Mouse (Mus musculus) embryonic facial prominence, embryonic 15.5 days (tissue): ENCODE results near the gene Gng12. TPM values are rescaled to one million over a fixed set of nuclear protein-coding genes. Genes with fewer than 3 reads are reported as not detected.

ENCODE experiments used
- ATAC-seq: fragments of 200-750 bp; cut with Nextera tagmentation; 2 replicates; pipeline ENCODE4 v1.8.0; 2017; ENCODE audit warnings: low read depth, moderate TSS enrichment; ENCODE audit not compliant: insufficient number of reproducible peaks, low FRiP score, low TSS enrichment
- H3K27ac ChIP-seq: fragments of 300-500 bp; sonication (generic); replicated peaks from 2 replicates; pipeline ENCODE4 v1.5.1; 2015; ENCODE audit warnings: mild to moderate bottlenecking, inconsistent platforms
- H3K27me3 ChIP-seq: fragments of 300-500 bp; sonication (generic); 2 replicates; pipeline ENCODE4 v1.6.1; 2015; ENCODE audit warnings: inconsistent platforms
- H3K36me3 ChIP-seq: fragments of 300-500 bp; sonication (generic); 2 replicates; pipeline ENCODE4 v1.6.1; 2015; ENCODE audit warnings: mild to moderate bottlenecking, inconsistent platforms
- H3K4me1 ChIP-seq: fragments of 300-500 bp; sonication (generic); 2 replicates; pipeline ENCODE4 v1.6.1; 2015; ENCODE audit warnings: inconsistent platforms
- H3K4me2 ChIP-seq: fragments of 300-500 bp; sonication (generic); replicated peaks from 2 replicates; pipeline ENCODE4 v1.6.1; 2015; ENCODE audit warnings: mild to moderate bottlenecking, inconsistent platforms
- H3K4me3 ChIP-seq: fragments of 300-500 bp; sonication (generic); replicated peaks from 2 replicates; pipeline ENCODE4 v1.5.1; 2015; ENCODE audit warnings: mild to moderate bottlenecking, inconsistent platforms
- H3K9ac ChIP-seq: fragments of 300-500 bp; sonication (generic); 2 replicates; pipeline ENCODE4 v1.6.1; 2015; ENCODE audit warnings: inconsistent platforms
- H3K9me3 ChIP-seq: fragments of 300-500 bp; sonication (generic); replicated peaks from 2 replicates; pipeline ENCODE4 v1.6.1; 2016; ENCODE audit warnings: inconsistent platforms
- WGBS: fragments of 180-500 bp; shearing (Covaris S2); methylation state at CpG from one replicate; pipeline ENCODE4 v1.1.7; 2015; 5-methylcytosine and 5-hydroxymethylcytosine counted together
- polyA plus RNA-seq: library from polyadenylated mRNA; unstranded; fragments of >200 nt; fragmentation: Nextera tagmentation; extraction: Ambion mirVana; gene quantifications from 2 replicates; pipeline ENCODE4 v1.2.1, GENCODE M21; 2015

The Gng12 gene
- polyA plus RNA-seq, 1 experiment from 2014 or later: 93.6 TPM

- Histone ChIP-seq H3K36me3 (no peaks in the 10 kb centered on the region), H3K4me2 (no peak overlapping the region), H3K9ac (no peak overlapping the region), H3K27me3 (no peaks in the 10 kb centered on the region), H3K4me1 (peaks cover 13% of the 10 kb centered on the region; the same call in 1 of the 2 replicates), H3K27ac (no peak overlapping the region), H3K4me3 (no peak overlapping the region), H3K9me3 (no peaks in the 10 kb centered on the region)
- WGBS: 95% methylated on average over 8 of the region's 8 CpGs
- no peak for ATAC-seq
These were observed 98.8 kb downstream of the Gng12 start for GRCm38 (mm10) chr6:66994981-66995380.

DNA sequence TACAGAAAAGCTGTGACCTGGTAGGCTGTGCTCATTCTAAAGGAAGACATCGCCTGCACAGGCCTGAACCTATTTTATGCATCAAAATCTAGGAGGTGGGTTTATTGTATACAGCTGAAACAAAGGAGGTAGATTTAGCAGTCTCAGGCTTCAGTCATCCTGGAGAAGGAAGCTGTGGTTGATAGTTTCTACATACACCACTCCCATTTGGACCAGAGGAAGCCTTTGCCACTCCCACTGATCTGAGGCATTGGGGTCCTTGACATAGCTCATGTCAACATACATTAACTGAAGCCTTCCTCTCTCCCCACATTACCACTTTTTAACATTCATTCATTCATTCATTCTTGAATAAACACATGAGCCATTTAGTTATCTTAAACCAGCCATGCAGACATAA lies 99.6 kb downstream of the Gng12 start:
- peaks cover 13% of the 10 kb centered on the region; the same call in 1 of the 2 replicates for H3K4me1 ChIP-seq
- H3K9ac ChIP-seq: no peak overlapping the region
- no peaks in the 10 kb centered on the region for H3K9me3 ChIP-seq
- no peak overlapping the region for H3K4me3 ChIP-seq
- H3K27ac ChIP-seq: no peak overlapping the region
- H3K4me2 ChIP-seq: no peak overlapping the region
- no peak for ATAC-seq
- WGBS: 97% methylated on average over 1 of the region's 1 CpGs
- no peaks in the 10 kb centered on the region for H3K27me3 ChIP-seq
- no peaks in the 10 kb centered on the region for H3K36me3 ChIP-seq

DNA sequence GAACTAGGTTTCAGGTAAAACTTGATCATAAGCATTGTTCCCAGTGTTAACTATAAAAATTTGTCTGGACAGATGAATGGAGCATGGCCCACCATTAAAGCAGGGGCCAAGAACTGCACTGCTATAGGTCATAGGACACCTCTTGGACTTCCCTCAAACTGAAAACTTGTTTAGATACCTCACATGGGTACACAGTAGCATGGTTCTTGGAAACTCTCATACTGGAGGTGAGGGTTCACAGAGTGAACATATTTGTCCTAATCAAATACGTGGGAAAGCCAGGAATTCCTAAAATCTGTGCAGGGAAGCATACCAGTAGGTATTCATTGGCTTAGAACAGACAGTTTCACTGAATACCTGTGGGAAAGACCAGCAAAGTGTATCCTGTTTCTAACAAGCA lies 100.1 kb downstream of the Gng12 start:
- 65% methylated on average over 1 of the region's 1 CpGs for WGBS
- no peak for ATAC-seq
- Histone ChIP-seq H3K27me3 (no peaks in the 10 kb centered on the region), H3K4me1 (peaks cover 13% of the 10 kb centered on the region; the same call in 1 of the 2 replicates), H3K36me3 (no peaks in the 10 kb centered on the region), H3K9ac (no peak overlapping the region), H3K27ac (no peak overlapping the region), H3K4me3 (no peak overlapping the region), H3K9me3 (no peaks in the 10 kb centered on the region), H3K4me2 (no peak overlapping the region)

GRCm38 (mm10) chr6:66998645-66999044 lies 102.4 kb downstream of the Gng12 start:
- H3K4me2 ChIP-seq: no peak overlapping the region
- no peak overlapping the region for H3K4me3 ChIP-seq
- ATAC-seq: no peak
- no peaks in the 10 kb centered on the region for H3K27me3 ChIP-seq
- H3K27ac ChIP-seq: no peak overlapping the region
- WGBS: 63% methylated on average over 2 of the region's 2 CpGs
- no peaks in the 10 kb centered on the region for H3K36me3 ChIP-seq
- no peak overlapping the region for H3K9ac ChIP-seq
- H3K4me1 ChIP-seq: 0 out of 2 replicates have a peak, but pooled peaks cover 4% of the 10 kb centered on the region
- H3K9me3 ChIP-seq: no peaks in the 10 kb centered on the region

DNA sequence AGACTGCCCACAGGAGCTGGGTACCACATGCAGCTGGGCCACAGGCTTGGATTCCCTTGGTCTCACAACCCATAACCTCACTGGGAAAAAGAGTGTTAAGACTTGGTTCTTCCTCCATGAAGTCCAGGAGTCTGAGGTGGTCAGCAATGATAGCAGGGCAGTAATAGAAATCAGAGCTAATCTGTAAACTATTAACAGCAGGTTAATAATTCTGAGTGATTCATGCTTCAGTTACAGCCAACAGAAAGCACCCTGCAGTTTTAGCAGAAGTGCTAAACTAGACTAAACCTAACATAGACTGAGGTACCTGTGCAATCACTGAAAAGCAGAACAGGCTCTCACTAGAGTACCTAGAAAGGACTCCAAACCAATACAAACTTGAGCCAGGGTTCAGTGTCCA lies 103.6 kb downstream of the Gng12 start:
- Histone ChIP-seq H3K9ac (no peak overlapping the region), H3K9me3 (no peaks in the 10 kb centered on the region), H3K4me2 (no peak overlapping the region), H3K4me1 (0 out of 2 replicates have a peak, but pooled peaks cover 4% of the 10 kb centered on the region), H3K27ac (no peak overlapping the region), H3K36me3 (no peaks in the 10 kb centered on the region), H3K4me3 (no peak overlapping the region), H3K27me3 (no peaks in the 10 kb centered on the region)
- no peak for ATAC-seq

DNA sequence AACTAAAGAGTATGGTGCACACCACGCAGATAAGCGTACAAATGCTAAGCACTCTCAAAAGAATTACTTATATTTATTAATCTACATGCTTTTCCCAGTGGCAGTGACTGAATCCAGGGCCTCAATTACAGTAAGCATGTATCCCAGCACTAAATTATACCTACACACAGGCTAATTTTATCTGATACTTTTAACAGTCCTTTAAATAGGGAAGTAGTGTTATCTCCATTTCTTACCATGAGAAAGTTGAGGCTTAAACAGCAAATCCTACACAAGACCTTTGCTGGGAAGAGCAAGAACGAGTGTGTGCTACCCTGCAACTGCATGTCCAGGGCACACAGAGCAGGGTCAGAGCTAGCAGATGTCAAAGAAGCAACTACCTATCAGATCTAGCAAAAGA lies 113.7 kb downstream of the Gng12 start:
- Histone ChIP-seq H3K36me3 (no peaks in the 10 kb centered on the region), H3K27me3 (no peaks in the 10 kb centered on the region), H3K9ac (no peak overlapping the region), H3K27ac (no peak overlapping the region), H3K9me3 (no peaks in the 10 kb centered on the region), H3K4me3 (no peak overlapping the region), H3K4me1 (no peaks in the 10 kb centered on the region), H3K4me2 (no peak overlapping the region)
- 93% methylated on average over 3 of the region's 3 CpGs for WGBS
- ATAC-seq: no peak

DNA sequence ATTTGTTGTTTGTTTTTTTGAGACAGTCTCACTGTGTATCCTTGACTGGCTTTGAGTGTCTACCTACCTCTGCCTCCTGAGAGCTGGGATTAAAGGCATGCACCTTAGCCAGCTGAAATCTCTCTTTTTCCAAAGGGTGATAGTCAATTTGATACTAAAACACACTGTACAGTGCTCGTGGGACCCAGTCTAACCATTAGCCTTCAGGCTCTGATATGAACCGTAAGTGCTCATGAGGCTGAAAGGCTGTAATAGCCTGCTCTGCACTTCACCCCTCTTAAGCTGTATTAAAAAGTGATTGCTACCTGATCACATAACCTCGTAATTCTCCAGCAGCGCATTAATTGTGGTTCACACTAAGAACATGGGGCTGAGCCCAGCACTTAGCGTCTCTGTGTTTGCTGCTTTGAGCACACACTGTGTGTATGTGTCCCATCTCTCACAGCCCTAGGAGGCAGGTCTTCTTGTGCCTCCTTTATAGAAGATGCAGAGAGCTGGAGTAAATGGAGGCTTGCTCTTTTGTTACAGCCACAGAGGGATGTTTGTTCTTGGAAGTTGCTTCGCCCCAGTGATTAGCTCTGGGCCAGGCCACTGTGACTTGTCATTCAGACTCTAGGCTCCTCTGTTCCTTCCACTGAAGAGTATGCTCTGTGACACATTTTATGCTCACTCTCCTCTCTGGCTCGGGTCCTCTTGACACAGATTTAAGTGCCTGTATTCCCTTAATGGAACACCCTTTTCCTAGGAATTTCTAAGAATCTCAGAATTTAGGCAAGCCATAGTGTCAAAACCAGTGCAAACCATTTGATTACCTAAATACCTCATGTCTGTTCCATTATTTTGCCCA lies 114.4 kb downstream of the Gng12 start:
- no peak overlapping the region for H3K4me3 ChIP-seq
- 56% methylated on average over 7 of the region's 7 CpGs for WGBS
- no peak for ATAC-seq
- no peaks in the 10 kb centered on the region for H3K9me3 ChIP-seq
- H3K4me1 ChIP-seq: no peaks in the 10 kb centered on the region
- H3K36me3 ChIP-seq: no peaks in the 10 kb centered on the region
- H3K27me3 ChIP-seq: no peaks in the 10 kb centered on the region
- no peak overlapping the region for H3K9ac ChIP-seq
- H3K4me2 ChIP-seq: no peak overlapping the region
- H3K27ac ChIP-seq: no peak overlapping the region

DNA sequence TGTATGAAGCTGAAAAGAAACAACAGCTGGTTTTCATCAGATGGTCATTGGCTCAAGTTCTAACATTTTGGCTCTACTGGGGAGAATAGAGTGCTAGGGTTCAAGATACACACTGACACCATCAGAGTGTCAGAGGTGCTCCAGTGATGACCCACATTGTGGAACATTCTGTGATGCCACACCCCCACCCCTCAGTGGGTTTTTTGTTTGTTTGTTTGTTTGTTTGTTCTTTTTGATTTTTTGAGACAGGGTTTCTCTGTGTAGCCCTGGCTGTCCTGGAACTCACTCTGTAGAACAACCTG lies 115.0 kb downstream of the Gng12 start:
- Histone ChIP-seq H3K4me3 (no peak overlapping the region), H3K9ac (no peak overlapping the region), H3K36me3 (0 out of 2 replicates have a peak, but pooled peaks cover 2% of the 10 kb centered on the region), H3K4me2 (no peak overlapping the region), H3K4me1 (no peaks in the 10 kb centered on the region; the same call in 1 of the 2 replicates), H3K27ac (no peak overlapping the region), H3K27me3 (no peaks in the 10 kb centered on the region), H3K9me3 (no peaks in the 10 kb centered on the region)
- no peak for ATAC-seq

GRCm38 (mm10) chr6:67013293-67013948 lies 117.2 kb downstream of the Gng12 start:
- Histone ChIP-seq H3K9me3 (no peaks in the 10 kb centered on the region), H3K4me2 (no peak overlapping the region), H3K36me3 (0 out of 2 replicates have a peak, but pooled peaks cover 4% of the 10 kb centered on the region), H3K4me1 (peaks cover 2% of the 10 kb centered on the region; the same call in 1 of the 2 replicates), H3K27me3 (no peaks in the 10 kb centered on the region), H3K4me3 (no peak overlapping the region), H3K9ac (no peak overlapping the region), H3K27ac (no peak overlapping the region)
- no peak for ATAC-seq
- 92% methylated on average over 6 of the region's 6 CpGs for WGBS

GRCm38 (mm10) chr6:67013949-67014678 lies 117.9 kb downstream of the Gng12 start:
- Histone ChIP-seq H3K27me3 (no peaks in the 10 kb centered on the region), H3K36me3 (0 out of 2 replicates have a peak, but pooled peaks cover 4% of the 10 kb centered on the region), H3K4me2 (no peak overlapping the region), H3K9me3 (no peaks in the 10 kb centered on the region), H3K4me1 (peaks cover 2% of the 10 kb centered on the region; the same call in 1 of the 2 replicates), H3K4me3 (no peak overlapping the region), H3K27ac (no peak overlapping the region), H3K9ac (no peak overlapping the region)
- WGBS: 89% methylated on average over 9 of the region's 9 CpGs
- ATAC-seq: no peak

DNA sequence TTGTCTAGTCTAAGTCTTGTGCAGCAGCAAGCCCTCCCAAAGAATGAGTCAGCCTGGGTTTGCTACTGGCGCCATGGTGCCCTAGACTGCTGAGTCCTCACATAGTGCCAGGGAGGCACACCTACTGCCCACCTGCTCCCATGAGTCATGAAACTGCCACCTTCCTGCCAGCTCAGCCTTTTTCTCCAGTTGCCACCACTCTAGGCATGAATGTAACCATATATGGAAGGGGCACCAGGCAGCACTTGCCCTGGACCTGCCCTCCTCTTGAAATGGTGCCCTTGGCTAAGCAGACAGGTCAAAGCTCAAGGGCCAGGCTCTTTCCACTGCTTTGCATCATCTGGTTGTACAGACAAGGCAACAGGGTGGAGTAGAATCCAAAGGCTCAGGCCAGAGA lies 118.5 kb downstream of the Gng12 start:
- Histone ChIP-seq H3K9ac (no peak overlapping the region), H3K36me3 (0 out of 2 replicates have a peak, but pooled peaks cover 4% of the 10 kb centered on the region), H3K9me3 (no peaks in the 10 kb centered on the region), H3K4me1 (peaks cover 2% of the 10 kb centered on the region; the same call in 1 of the 2 replicates), H3K27ac (no peak overlapping the region), H3K4me2 (no peak overlapping the region), H3K4me3 (no peak overlapping the region), H3K27me3 (no peaks in the 10 kb centered on the region)
- no peak for ATAC-seq
- WGBS: 83% methylated on average over 1 of the region's 1 CpGs
